Mouse (Mus musculus) embryonic fibroblast, embryonic 13.5 days (primary cell): ENCODE measurements at regions not wholly inside any gene's neighbourhood (a gene's known extent, or its start where the extent isn't known, plus 50 kb on each side); places are given as distances from the start of the nearest gene placed in this dataset.

ENCODE experiments used
- CTCF ChIP-seq: IDR thresholded peaks from 2 replicates; pipeline ENCODE4 v1.5.1; 2011; ENCODE audit warnings: mild to moderate bottlenecking, control low read depth, low read length, moderate library complexity, borderline replicate concordance; ENCODE audit not compliant: insufficient read depth
- POLR2A ChIP-seq: IDR thresholded peaks from 2 replicates; pipeline ENCODE4 v1.6.1; 2011; ENCODE audit warnings: low read depth, mild to moderate bottlenecking, control low read depth, low read length, moderate library complexity

- TF ChIP-seq CTCF (no peak), POLR2A (no peak)
Observed at GRCm38 (mm10) chr13:71008216-71008615, 166.6 kb upstream of the Adamts16 start.
